Mouse (Mus musculus) hindbrain, embryonic 11.5 days (tissue): ENCODE results near the gene Cbfa2t2. TPM values are rescaled to one million over a fixed set of nuclear protein-coding genes. Genes with fewer than 3 reads are reported as not detected.
A peak's percentile ranks its signal among the peaks of the same experiment; 100 is the strongest.

Experiments
- ATAC-seq: fragments of 200-750 bp; cut with Nextera tagmentation; 2 replicates; pipeline ENCODE4 v1.8.0; 2017; ENCODE audit warnings: mild to moderate bottlenecking, moderate TSS enrichment, moderate library complexity; ENCODE audit not compliant: low FRiP score
- DNase-seq: peaks from one replicate; pipeline ENCODE4 v3.0.0-alpha.2; 2015; ENCODE audit warnings: low spot score
- H3K27ac ChIP-seq: fragments of 300-500 bp; sonication (generic); 2 replicates; pipeline ENCODE4 v1.5.1; 2014; ENCODE audit warnings: mild to moderate bottlenecking, low read depth, low read length
- H3K27me3 ChIP-seq: fragments of 300-500 bp; sonication (generic); 2 replicates; pipeline ENCODE4 v1.6.1; 2014; ENCODE audit warnings: mild to moderate bottlenecking, low read length, moderate library complexity, mixed read lengths; ENCODE audit not compliant: control insufficient read depth, insufficient read depth
- H3K36me3 ChIP-seq: fragments of 300-500 bp; sonication (generic); 2 replicates; pipeline ENCODE4 v1.6.1; 2014; ENCODE audit warnings: mild to moderate bottlenecking, low read length, moderate library complexity, mixed read lengths; ENCODE audit not compliant: control insufficient read depth, insufficient read depth
- H3K4me1 ChIP-seq: fragments of 300-500 bp; sonication (generic); replicated peaks from 2 replicates; pipeline ENCODE4 v1.6.1; 2014; ENCODE audit warnings: low read length, mixed read lengths; ENCODE audit not compliant: control insufficient read depth, insufficient read depth
- H3K4me2 ChIP-seq: fragments of 300-500 bp; sonication (generic); replicated peaks from 2 replicates; pipeline ENCODE4 v1.6.1; 2014; ENCODE audit warnings: mild to moderate bottlenecking, low read depth, low read length
- H3K4me3 ChIP-seq: fragments of 300-500 bp; sonication (generic); 2 replicates; pipeline ENCODE4 v1.5.1; 2014; ENCODE audit warnings: low read depth, low read length
- H3K9ac ChIP-seq: fragments of 300-500 bp; sonication (generic); 2 replicates; pipeline ENCODE4 v1.6.1; 2014; ENCODE audit warnings: low read depth, low read length
- H3K9me3 ChIP-seq: fragments of 300-500 bp; sonication (generic); 2 replicates; pipeline ENCODE4 v1.6.1; 2016; ENCODE audit warnings: low read length; ENCODE audit not compliant: control insufficient read depth
- WGBS: fragments of 180-500 bp; shearing (Covaris S2); extraction: QIAGEN DNeasy Blood & Tissue Kit; methylation state at CpG from one replicate; pipeline ENCODE4 v1.1.7; 2014; 5-methylcytosine and 5-hydroxymethylcytosine counted together
- polyA plus RNA-seq: library from polyadenylated mRNA; unstranded; fragments of >200 nt; fragmentation: Nextera tagmentation; extraction: Ambion mirVana; gene quantifications from 2 replicates; pipeline ENCODE4 v1.2.1, GENCODE M21; 2014

Gene Cbfa2t2
- polyA plus RNA-seq, 1 experiment from 2014 or later, result 68.2 TPM

DNA sequence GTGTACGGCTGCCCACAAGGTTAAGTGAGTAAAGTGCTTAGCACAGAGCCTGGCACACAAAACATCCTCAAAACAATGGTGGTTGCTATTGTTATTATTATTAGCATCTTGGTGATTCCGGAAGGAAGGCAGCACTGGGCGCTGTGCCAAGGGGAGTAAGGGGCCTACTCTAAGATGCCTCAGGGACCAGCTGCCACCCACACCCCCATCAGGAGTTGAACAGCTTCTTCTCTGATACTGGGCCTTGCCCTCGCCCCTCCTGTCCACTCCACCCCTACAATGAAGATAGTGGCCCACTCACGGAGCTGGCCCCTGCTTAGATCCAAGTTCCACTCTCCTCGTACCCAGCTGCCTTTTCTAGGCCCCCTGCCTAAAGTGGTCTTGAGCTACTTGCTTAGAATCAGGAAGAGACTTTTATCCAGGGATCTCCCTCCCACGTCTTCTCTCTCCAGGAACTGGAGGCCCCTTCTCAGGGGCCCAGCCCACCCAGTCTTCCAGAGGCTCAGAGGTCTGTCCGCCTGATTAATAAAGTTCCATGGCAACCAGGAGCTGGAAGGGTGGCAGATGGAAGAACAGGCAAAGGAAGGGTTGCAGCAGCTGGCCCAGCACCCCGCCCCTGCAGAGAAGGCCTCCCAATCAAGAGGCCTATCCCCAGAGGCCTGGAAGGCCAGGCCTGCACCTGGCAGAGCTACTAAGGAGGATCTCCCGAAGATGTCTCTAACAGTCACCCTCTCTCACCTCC, 132.2 kb downstream of the Cbfa2t2 start:
- peak; percentile 44 for ATAC-seq
- peaks cover 12% of the 10 kb centered on the region for H3K4me1 ChIP-seq
- H3K4me3 ChIP-seq, result peak overlapping the region; percentile 86
- H3K9me3 ChIP-seq, result no peaks in the 10 kb centered on the region
- H3K27me3 ChIP-seq, result no peaks in the 10 kb centered on the region
- no peaks in the 10 kb centered on the region for H3K36me3 ChIP-seq
- DNase-seq, result peak; percentile 67
- H3K9ac ChIP-seq, result peak overlapping the region; percentile 84
- H3K4me2 ChIP-seq, result peak overlapping the region; percentile 70
- WGBS, result 7% methylated on average over 10 of the region's 10 CpGs
- peak overlapping the region; percentile 88 for H3K27ac ChIP-seq

DNA sequence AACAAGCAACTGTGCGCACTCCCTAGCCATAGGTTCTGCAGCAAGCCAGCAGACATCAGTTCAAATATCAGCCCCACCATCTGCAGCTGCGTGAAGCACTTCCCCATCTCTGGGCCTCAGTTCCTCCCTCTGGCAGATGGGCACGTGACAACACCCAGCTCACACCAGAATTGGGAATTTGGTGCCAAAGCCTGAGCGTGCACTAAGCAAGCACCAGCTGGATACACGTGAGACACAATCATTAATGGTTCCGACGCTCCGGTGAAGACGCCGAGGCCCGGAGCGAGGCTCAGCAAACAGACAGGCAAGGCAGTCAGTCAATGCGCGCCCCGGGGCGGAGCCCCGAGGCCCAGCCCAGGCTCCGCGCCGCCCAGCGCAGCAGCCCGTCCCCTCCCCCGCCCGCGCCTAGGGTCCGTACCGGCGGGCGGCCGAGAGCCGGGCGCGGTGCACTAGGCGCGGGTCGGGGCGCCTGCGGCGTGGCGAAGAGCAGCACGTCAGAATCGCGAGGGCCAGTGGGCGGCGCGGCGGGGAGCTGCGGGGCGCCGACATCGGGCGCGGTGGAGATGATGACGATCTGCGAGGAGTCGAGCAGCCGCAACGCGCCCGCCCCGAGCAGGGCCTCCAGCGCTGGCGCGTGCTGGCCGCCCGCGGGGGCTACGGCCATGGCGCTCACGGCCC, 132.9 kb downstream of the Cbfa2t2 start:
- peak; percentile 78 for DNase-seq
- H3K9ac ChIP-seq, result peak overlapping the region; percentile 84
- ATAC-seq, result peak; percentile 77
- H3K36me3 ChIP-seq, result no peaks in the 10 kb centered on the region
- 0% methylated on average over 54 of the region's 70 CpGs for WGBS
- H3K4me3 ChIP-seq, result peak overlapping the region; percentile 86
- no peaks in the 10 kb centered on the region for H3K27me3 ChIP-seq
- H3K4me1 ChIP-seq, result peaks cover 12% of the 10 kb centered on the region
- H3K4me2 ChIP-seq, result peak overlapping the region; percentile 70
- H3K9me3 ChIP-seq, result no peaks in the 10 kb centered on the region
- peak overlapping the region; percentile 88 for H3K27ac ChIP-seq

DNA sequence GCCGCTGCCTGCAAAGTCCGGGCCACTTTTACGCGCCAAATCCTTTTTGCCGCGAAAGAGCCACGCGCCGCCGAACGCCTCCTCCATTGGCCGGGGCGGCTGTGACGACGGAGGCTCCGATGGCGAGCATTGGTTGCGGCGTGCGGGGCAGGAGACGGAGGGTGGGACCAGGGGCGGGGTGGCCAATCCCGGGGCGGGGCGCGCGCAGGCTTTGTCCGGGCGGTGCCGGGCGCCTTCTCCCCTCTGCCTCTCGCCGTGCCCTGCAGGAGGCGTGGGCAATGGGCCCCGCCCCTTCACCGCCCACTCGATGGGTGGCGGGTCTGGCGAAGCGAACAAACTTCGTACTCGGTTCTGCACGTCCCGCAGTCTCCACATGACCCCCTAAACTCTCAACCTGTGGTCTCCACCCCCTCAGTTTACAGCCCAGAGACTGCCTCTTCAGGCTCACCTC, 133.6 kb downstream of the Cbfa2t2 start, which contains the start of gene E2f1:
TSS of gene E2f1 (minus strand) at position 57 of the 451 bp plus-strand sequence.
- peaks cover 14% of the 10 kb centered on the region for H3K4me1 ChIP-seq
- DNase-seq, result peak; percentile 96
- peak within 1 kb of the TSS; percentile 86 for H3K4me3 ChIP-seq
- WGBS, result 0% methylated on average over 28 of the region's 44 CpGs
- H3K4me2 ChIP-seq, result peak within 1 kb of the TSS; percentile 70
- H3K9me3 ChIP-seq, result no peaks in the 10 kb centered on the region
- no peaks in the 10 kb centered on the region for H3K27me3 ChIP-seq
- peak within 1 kb of the TSS; percentile 88 for H3K27ac ChIP-seq
- no peaks in the 10 kb centered on the region for H3K36me3 ChIP-seq
- ATAC-seq, result peak; percentile 96
- H3K9ac ChIP-seq, result peak within 1 kb of the TSS; percentile 84

DNA sequence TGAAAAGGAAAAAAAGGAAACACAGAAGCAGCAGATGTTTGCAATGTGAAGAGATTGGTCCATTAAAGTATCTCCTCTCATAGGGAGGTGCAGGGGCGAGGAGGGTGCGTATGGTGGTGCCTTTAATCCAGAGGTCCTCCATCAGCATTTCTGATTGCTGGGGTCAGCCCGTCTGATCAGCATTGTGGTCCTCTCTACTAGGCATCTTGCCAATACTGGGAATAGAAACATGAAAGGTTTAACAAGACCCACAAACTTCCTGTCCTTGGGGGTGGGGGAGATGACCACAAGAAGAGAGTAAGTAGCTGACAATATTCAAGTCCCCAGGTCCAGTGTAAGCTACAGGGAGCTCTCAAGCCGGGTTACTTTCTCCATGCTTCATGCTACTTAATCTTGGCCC, 134.4 kb downstream of the Cbfa2t2 start:
- H3K36me3 ChIP-seq, result no peaks in the 10 kb centered on the region
- H3K27me3 ChIP-seq, result no peaks in the 10 kb centered on the region
- DNase-seq (no peak), ATAC-seq (no peak)
- H3K9me3 ChIP-seq, result no peaks in the 10 kb centered on the region
- H3K9ac ChIP-seq, result no peak overlapping the region
- H3K4me3 ChIP-seq, result no peak overlapping the region
- WGBS, result 75% methylated on average over 4 of the region's 4 CpGs
- H3K27ac ChIP-seq, result no peak overlapping the region
- H3K4me2 ChIP-seq, result no peak overlapping the region
- peaks cover 11% of the 10 kb centered on the region for H3K4me1 ChIP-seq

DNA sequence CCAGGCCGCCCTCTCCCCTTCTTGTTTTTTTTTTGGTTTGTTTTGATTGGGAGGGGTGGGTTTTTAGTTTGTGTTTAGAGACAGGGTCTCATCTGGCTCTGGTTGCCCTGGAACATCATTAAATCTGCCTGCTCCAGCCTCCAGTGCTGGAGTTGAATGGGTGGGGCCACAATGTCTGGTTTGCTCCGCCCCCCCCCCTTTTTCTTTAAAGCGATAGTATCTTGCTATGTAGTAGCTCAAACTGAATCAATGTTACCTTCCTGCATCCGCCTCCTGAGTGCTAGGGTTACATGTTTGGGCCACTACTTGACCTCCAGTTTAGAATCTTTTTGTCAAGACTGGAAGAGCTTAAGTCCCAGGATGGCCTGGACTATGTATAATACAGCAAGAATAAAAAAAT, 135.0 kb downstream of the Cbfa2t2 start:
- Histone ChIP-seq H3K4me3 (no peak overlapping the region), H3K4me2 (no peak overlapping the region), H3K9ac (no peak overlapping the region), H3K27ac (no peak overlapping the region), H3K9me3 (no peaks in the 10 kb centered on the region), H3K36me3 (no peaks in the 10 kb centered on the region), H3K27me3 (no peaks in the 10 kb centered on the region), H3K4me1 (peaks cover 8% of the 10 kb centered on the region; the same call in 1 of the 2 replicates)
- no peak for ATAC-seq
- 88% methylated on average over 4 of the region's 4 CpGs for WGBS
- DNase-seq, result no peak

DNA sequence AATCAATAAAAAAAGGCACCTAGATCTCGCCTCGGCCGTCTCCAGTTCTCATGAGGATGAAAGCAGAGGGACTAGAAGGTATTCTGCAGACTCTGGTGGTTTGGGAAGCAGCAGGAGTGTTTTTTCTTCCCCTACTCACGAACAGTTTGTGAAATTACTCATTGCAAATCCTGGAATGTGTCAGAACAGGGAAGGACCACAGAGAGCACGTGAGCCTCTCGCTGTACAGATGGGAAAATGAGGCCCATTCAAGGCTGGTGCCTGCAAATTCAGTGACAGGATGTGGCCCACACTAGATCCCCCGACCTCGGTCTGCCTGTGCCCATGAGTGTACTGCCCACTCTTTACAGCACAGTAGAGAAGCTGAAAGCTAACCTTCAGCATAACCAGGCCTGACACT, 135.7 kb downstream of the Cbfa2t2 start:
- ATAC-seq, result no peak
- Histone ChIP-seq H3K27me3 (no peaks in the 10 kb centered on the region), H3K27ac (no peak overlapping the region), H3K4me1 (peaks cover 10% of the 10 kb centered on the region), H3K36me3 (no peaks in the 10 kb centered on the region), H3K4me2 (no peak overlapping the region), H3K4me3 (no peak overlapping the region), H3K9me3 (no peaks in the 10 kb centered on the region), H3K9ac (no peak overlapping the region)
- WGBS, result 79% methylated on average over 8 of the region's 8 CpGs
- DNase-seq, result no peak

DNA sequence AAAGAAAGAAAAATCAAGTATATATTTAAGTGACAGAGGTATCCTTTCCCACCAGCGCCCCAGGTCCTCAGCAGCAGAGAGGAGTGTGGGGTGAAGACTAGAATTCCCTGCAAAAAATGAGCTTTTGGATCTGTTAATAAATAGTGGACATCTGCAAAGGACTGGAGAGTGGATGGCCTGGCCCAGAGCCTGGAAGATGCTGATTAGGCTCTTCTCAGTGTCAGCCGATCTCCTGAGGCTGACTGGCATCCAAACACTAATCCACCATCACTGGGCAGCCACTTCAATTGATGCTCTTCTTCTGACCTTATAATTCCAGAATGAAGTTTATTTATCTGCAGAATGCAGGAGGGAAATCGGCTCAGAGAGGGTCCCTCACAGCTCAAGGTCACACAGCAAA, 136.7 kb downstream of the Cbfa2t2 start:
- no peaks in the 10 kb centered on the region for H3K27me3 ChIP-seq
- no peak overlapping the region for H3K4me2 ChIP-seq
- DNase-seq (no peak), ATAC-seq (no peak)
- no peak overlapping the region for H3K9ac ChIP-seq
- no peak overlapping the region for H3K4me3 ChIP-seq
- peaks cover 12% of the 10 kb centered on the region for H3K4me1 ChIP-seq
- H3K27ac ChIP-seq, result no peak overlapping the region
- WGBS, result 94% methylated on average over 3 of the region's 3 CpGs
- no peaks in the 10 kb centered on the region for H3K9me3 ChIP-seq
- H3K36me3 ChIP-seq, result no peaks in the 10 kb centered on the region

DNA sequence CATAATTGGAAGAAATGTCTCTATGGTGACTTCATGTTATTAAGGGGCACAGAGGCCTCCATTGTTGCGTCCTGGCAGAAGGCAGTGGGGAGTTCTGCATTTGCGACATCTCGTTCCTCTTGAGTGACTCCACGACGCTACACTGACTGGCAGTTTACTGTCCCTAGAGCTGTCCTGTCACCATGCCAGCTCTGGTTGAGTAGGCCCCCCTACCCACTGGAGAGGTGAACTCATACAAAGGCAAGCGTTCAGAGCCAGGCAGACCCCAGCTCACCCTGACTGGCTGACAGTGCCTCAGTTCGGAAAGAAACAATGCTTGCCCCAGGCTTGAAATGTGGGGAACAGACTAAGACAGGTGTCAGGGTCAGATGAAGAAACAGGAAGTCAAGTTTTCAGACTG, 138.0 kb downstream of the Cbfa2t2 start:
- no peak overlapping the region for H3K9ac ChIP-seq
- no peak overlapping the region for H3K4me3 ChIP-seq
- H3K36me3 ChIP-seq, result no peaks in the 10 kb centered on the region
- H3K4me1 ChIP-seq, result peaks cover 11% of the 10 kb centered on the region
- no peak overlapping the region for H3K27ac ChIP-seq
- DNase-seq, result peak; percentile 23
- H3K9me3 ChIP-seq, result no peaks in the 10 kb centered on the region
- no peak overlapping the region for H3K4me2 ChIP-seq
- H3K27me3 ChIP-seq, result no peaks in the 10 kb centered on the region
- ATAC-seq, result no peak
- WGBS, result 49% methylated on average over 7 of the region's 7 CpGs
